Mouse (Mus musculus) thymus, postnatal 14 days (tissue): ENCODE results near the gene Camk1.

ENCODE experiments used
- DNase-seq: peaks from one replicate; pipeline ENCODE4 v3.0.0; 2021

Gene Camk1

GRCm38 (mm10) chr6:113301350-113301749, 42.4 kb downstream of the Camk1 start:
- no peak for DNase-seq

- DNase-seq: no peak
Observed at GRCm38 (mm10) chr6:113296639-113297038, 47.1 kb downstream of the Camk1 start.

- no peak for DNase-seq
Observed at GRCm38 (mm10) chr6:113296046-113296445, 47.7 kb downstream of the Camk1 start.

DNA sequence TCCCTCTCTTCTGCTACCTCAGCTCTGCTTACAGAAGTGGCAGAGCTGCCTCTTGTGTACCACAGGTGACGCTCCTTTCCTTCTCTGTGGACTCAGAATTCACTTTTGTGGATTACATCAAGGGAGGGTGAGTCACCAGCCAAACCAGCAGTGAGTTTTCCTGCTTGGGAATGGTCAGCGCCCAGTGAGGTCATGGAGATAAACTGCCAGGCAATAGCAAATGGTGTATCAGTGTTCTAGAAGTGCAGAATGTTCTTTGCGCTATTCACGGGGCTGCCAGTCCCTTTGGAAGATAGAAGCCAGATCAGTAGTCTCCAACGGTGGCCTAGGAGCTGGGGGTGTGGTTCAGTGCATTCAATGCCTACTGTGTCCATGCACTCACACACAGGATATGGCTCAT, 50.8 kb downstream of the Camk1 start:
- DNase-seq: no peak

GRCm38 (mm10) chr6:113290346-113290745, 53.4 kb downstream of the Camk1 start:
- DNase-seq: no peak

- DNase-seq: no peak
Observed at GRCm38 (mm10) chr6:113289346-113289745, 54.4 kb downstream of the Camk1 start.

DNA sequence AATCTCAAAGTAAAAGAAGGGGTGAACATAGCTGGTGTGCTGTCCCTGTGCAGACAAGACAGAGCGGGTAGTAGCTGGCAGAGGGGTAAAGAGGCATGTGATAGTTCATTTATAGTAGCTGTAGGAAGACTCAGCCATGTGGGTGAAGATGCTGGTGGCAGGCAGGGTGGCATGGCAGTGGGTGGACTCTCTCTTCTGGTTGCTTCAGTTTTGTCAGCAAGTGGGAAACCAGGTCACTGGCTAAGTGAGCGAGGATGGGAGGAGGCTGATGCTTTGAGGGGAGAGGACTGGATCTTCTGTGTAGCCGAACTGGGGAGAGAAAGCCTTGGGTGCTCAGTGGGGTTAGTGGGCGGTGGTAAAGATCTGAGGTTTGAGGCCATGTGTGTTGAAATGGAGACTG, 56.5 kb downstream of the Camk1 start:
- no peak for DNase-seq

DNA sequence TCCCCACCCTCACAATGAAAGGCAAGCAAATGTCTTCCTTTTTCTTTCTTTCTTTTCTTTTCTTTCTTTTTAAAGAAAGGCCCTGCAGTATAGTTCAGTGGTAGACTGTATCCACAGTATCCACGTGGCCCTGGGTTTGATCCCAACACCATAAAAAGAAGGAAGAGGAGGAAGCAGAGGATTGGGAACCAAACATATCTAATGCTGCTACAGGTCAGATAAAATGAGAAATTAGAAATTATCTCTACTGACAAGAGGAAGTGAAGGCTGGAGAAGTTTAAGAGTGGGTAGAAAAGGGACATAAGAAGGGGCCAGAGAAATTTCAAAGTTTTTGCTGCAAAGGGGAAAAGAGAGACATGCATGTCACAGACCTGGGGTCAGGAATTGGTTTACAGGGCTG, 57.5 kb downstream of the Camk1 start:
- DNase-seq: no peak

DNA sequence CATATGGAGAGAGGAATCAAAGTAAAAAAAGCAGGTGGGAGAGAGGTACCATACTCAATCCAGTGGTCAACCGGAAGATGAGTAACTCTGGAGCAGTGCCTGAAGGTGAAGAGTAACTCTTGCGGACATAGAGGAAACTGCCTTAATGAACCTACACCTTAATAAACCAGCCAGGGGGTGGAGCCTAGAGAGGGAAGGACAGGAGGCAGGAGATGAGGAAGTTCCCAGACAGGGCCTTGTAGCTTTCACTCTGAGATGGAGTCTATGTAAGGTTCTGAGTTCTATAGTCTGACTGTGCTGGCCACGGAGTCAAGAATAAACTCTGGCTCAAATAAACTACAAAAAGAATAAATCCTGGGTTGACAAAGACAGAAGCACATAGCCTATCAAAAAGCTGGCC, 58.9 kb downstream of the Camk1 start:
- no peak for DNase-seq
